Mouse (Mus musculus) left cerebral cortex, postnatal 4 days (tissue): ENCODE data around the gene BC017158. TPM values are rescaled to one million over a fixed set of nuclear protein-coding genes. Genes with fewer than 3 reads are reported as not detected.
"Not testable (repeated sequence)": the region's sequence is repeated elsewhere in the genome, so short reads cannot be mapped to it uniquely, and the experiment has no call there.

ENCODE experiments used
- DNase-seq: peaks from one replicate; pipeline ENCODE4 v3.0.0-alpha.2; 2022
- intact Hi-C: fragments of 180-260 bp; cut with DNase I; formaldehyde crosslinking; loops from one replicate; pipeline ENCODE4 v1.15.1; 2025
- total RNA-seq, 2 experiments: library from RNA; stranded (reverse); gene quantifications; 2 replicates each; pipeline ENCODE4 v1.2.3; 2021

The BC017158 gene
- total RNA-seq: 10 to 100 TPM; 23.4 to 27.8 TPM

DNA sequence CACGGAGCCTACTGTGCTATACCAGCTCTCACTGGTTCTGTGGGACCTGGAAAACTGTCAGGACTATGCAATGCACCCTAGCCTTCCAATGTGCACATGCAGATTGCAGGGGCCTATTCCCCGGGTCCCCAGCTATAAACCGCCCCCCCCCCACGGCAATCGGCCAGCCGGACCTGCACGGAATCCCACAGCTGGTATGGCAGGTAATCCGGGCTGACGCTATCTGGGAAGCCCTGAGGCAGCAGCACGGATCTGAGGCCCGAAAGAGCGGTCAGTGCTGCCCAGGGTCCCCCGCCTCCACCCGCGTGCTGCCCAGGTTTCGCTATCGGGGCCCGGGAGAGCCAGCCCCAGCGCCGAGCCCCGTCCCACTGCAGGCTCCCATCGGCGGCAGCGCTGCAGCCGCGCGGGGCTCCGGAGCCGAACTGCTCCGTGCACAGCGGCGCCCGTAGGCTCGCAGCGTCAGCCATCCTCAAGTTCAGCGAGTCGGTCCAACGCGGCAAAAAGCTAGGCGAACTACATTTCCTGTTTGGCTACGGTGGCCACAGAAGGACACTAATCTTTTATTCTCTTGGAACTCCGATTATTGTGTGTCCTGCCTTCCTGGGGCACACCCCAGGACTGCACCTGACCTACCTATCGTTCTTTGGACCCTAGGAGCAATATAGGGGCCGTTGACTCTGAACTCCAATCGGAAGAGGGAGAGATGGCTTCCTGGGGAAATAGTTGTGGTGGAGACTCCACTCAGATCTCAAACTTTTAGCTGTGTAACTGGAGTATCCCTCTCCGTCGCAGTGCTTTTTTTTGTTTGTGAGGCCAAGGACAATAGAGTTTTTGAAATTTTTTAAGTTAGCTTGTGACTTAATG is at the start of gene BC017158:
TSS of gene BC017158 (minus strand) at position 554 of the 864 bp plus-strand sequence.
- intact Hi-C loops: no loop called here
- peak; percentile 52 for DNase-seq

DNA sequence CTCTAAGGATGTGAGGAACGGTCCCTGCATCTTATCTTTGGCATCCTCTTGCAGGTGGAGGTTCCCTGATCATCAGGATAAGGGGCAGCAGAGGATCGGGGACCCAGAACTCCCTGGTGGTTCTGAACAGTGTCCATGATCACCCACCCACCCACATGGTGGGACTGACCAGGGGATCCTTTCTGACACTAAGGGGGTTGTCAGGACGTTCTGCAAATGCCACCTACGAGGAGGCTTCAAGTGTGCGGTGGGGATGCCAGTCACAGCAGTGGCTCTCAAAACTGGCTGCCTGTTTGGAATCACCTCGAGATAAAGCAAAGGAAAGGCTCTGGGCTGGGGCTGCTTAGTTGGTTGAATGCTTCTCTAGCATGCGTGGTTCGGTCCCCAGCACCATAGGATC is 49.0 kb upstream of the BC017158 start:
- no peak for DNase-seq
- intact Hi-C loops: loop anchor here (5.0 kb wide), 1 partner anchor 100 kb away; the partner anchor contains the start of gene Tgfb1i1

GRCm38 (mm10) chr7:128346522-128346921 is 48.6 kb upstream of the BC017158 start:
- intact Hi-C loops: loop anchor here (5.0 kb wide), 1 partner anchor 99 kb away; the partner anchor contains the start of gene Tgfb1i1
- no peak for DNase-seq

GRCm38 (mm10) chr7:128345691-128346090 is 47.7 kb upstream of the BC017158 start:
- intact Hi-C loops: loop anchor here (5.0 kb wide), 1 partner anchor 98 kb away; the partner anchor contains the start of gene Tgfb1i1
- DNase-seq: no peak

GRCm38 (mm10) chr7:128344928-128345653 is 47.1 kb upstream of the BC017158 start:
- DNase-seq: peak; percentile 66
- intact Hi-C loops: loop anchor here (5.0 kb wide), 1 partner anchor 98 kb away; the partner anchor contains the start of gene Tgfb1i1

- no peak for DNase-seq
- intact Hi-C loops: no loop called here
Measured at GRCm38 (mm10) chr7:128344488-128344887, 46.5 kb upstream of the BC017158 start.

DNA sequence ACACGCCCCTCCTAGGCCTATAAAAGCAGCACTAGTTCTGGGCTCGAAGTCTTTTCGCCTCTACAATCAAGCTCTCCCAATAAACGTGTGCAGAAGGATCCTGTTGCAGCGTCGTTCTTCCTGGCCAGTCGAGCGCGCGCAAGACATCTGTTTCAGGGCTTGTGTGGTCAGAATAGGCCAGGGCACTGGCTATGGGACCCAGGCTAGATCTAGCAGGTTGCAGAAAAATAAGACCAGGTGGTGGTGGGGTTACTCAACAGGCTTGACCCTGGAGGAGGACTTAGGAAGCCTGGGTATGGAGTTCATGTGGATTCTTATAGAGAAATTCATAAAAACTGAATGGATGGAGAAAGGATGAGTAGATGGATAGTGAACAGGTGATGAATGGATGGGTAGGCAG is 44.7 kb upstream of the BC017158 start:
- intact Hi-C loops, DNase-seq: not testable (repeated sequence)

DNA sequence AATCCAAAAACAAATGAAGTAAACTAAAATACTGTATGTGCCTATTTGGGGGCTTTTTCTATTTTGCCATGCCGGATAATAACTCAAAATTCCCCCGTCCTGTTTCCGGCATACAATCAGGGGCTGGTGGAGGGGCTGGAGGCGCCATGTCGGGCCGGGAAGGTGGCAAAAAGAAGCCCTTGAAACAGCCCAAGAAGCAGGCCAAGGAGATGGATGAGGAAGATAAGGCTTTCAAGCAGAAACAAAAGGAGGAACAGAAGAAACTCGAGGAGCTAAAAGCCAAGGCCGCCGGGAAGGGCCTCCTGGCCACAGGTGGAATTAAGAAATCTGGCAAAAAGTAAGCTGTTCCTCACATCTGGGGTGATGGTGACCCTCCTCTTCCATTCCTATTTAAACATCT is 42.4 kb upstream of the BC017158 start:
- DNase-seq, intact Hi-C loops: not testable (repeated sequence)

DNA sequence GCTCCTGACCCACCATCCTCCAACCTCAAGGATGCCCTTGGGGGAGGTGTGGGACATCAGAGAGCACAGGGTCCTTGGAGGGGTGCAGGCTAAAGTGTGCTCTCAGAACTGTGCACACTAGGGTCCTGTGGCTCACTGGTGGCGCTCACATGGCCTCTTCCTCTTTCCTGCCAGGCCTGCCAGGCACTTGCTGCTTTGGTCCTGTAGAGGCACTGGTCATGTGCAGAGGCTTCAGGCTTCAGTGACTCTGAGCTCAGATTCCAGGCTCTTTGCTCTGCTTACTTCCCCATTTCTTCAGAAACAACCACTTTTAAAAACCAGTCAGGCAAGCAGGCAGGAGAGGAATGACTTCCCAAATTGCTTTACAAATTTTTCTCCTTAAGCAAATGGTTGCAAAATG is 34.9 kb upstream of the BC017158 start:
- DNase-seq: no peak
- intact Hi-C loops: no loop called here

DNA sequence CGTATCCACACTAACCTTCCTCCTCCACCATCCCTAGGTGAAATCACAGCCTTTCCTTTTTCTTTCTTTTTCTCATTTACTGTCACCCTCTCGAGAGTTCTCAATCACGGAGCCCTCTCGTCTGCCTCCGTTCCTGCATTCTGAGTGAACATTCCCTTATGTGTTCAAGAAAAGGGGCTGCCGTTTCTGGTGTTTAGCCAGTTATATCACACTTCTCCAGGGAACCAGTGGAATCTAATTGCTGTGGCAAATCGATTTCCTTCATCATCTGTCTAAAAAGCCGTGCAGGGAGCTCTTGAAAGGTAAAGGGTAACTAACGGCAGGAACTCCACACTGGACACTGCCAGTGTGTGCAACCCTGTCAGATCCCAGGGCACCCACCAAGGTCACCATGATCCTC is 33.0 kb upstream of the BC017158 start:
- DNase-seq: no peak
- intact Hi-C loops: no loop called here

DNA sequence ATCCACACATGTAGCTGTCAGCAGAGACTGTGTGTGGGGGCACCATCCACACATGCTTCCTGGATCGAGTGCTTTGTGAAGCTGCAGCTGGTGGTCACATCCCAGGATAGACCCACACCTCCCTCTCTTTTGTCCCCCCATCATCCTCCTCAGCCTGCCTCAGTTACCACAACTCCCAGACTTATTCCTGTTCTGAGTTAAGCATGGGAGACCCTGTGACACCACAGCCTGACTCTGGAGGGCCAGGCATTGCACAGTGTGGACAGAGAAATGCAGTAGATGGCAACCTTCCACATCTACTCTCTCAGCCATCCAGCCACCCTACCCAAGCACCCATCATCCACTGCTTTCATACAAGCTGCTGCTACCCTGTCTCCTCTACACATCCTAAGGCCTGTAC is 27.0 kb upstream of the BC017158 start:
- intact Hi-C loops: no loop called here
- no peak for DNase-seq

DNA sequence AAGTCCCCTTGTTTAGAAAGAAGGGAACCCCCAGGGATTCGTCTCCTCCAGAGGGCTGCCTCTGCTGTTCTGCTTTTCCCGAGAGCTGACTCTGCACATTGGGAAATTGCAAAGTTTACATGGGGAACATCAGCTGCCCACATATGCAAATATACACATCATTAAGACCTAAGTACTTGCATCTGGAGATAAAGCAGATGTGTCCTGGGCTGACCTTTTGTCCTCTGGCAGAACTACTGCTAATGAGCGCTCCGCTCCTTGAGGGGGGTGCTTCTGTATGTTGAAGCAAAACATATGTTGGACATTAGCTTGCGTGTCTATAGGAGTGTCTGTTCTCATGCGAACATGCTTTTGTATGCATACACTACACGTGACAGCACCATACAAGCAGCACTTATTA is 23.3 kb upstream of the BC017158 start:
- intact Hi-C loops: no loop called here
- no peak for DNase-seq

- DNase-seq: no peak
- intact Hi-C loops: no loop called here
Measured at GRCm38 (mm10) chr7:128320219-128320816, 22.3 kb upstream of the BC017158 start.

- DNase-seq: no peak
Measured at GRCm38 (mm10) chr7:128319140-128319539, 21.2 kb upstream of the BC017158 start.

DNA sequence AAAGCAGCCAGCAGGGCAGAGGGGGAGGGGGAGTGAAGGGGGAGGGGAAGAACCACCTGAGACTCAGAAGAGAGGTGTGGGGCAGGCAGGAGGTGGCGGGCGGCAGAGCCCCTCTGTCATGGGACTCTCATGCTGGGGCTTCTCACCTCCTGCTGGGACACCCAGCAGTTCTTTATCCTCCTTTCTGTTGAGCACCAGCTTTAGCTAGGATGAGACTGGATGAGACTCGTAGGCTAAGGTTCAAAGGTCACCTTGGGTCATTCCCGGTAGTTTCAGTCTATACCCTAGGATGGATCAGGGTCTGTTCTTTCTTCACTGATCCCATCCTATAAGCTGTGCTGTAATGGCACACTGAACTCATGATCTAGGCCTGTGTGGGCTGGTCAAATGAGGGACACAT is 19.0 kb upstream of the BC017158 start:
- intact Hi-C loops: no loop called here
- no peak for DNase-seq

More at GRCm38 (mm10) chr7:128319140-128319539, 21.2 kb upstream of the BC017158 start:
- intact Hi-C loops: no loop called here

- DNase-seq: no peak
- intact Hi-C loops: no loop called here
Measured at GRCm38 (mm10) chr7:128314491-128314890, 16.5 kb upstream of the BC017158 start.

DNA sequence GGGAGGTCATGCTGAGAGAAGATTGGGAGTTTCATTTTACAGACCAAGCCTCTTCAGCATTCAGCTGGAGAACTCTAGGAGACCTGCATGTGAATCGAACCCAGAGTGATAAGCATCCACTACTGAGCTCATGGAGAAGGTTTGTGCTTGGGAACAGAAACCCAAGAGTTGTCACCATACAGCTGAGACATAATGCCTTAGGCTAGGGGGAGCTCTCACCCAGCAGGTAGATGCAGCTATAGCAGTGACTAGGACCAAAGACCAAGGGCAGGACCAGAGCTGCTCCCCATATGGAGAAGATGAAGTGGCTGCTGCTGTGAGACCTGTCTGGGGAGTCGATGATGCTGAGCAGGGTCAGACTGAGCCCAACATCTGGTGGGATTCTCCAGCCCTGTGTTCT is 15.6 kb upstream of the BC017158 start:
- no peak for DNase-seq
- intact Hi-C loops: no loop called here

DNA sequence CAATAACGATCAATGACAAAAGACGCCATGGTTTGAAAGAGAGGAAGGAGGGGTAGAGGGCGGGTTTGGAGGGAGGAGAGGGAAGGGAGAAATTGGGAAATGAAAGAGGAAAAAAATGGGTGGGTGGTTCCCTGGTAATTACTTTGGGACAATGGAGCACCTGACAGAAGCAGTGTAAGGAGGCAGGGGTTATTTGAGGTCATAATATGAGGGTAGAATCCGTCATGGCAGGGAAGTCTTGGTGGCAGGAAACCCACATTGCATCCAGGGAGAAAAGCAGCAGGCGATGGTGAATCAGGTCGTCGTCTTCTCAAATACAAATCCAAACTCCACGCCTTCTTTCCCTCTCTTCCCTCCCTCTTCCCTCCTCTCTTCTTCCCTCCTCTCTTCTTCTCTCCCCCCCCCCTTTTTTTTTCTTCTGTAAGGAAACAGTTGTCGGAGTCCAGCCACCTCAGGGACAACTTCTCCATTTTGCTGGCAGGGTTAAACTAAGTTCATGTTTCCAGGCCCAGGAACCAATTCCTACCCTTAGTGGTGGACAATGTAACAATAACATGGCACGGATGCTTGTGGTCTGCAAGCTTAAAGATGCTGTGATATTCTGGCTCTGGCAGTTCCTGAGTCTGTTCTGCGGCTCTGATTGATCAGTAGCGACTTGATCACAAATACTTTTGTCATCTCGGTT is 14.5 kb upstream of the BC017158 start:
- no peak for DNase-seq
- intact Hi-C loops: no loop called here

DNA sequence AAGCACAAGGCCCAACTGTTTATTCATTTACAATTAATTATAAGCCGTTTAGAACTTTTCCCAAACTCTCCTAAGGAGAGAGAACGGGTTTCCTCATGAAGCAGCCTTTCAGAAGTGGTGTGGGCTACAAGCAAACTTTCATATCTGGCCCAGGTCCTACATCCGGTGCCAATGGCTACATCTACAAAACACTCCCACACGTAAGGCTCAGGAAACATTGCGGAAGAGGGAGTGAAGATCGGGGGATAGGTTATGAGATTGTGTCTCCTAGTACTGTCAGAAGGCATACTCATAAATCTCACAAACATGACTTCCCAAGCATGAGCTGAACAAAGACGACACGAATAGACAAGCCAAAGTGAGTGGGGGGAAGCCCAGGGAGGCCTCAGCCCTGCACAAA is 13.8 kb upstream of the BC017158 start:
- no peak for DNase-seq

GRCm38 (mm10) chr7:128311263-128311662 is 13.3 kb upstream of the BC017158 start:
- intact Hi-C loops: no loop called here
- no peak for DNase-seq

More for the DNA sequence above, 13.8 kb upstream of the BC017158 start:
- intact Hi-C loops: no loop called here
